Mouse (Mus musculus) cerebellum, postnatal 36 days (tissue): ENCODE measurements around the gene Cers4.

Experiments
- DNase-seq, 2 experiments: peaks; one replicate each; pipeline ENCODE4 v3.0.0; 2021 to 2022; ENCODE audit warnings: mixed read lengths in 2 of 2

The Cers4 gene

DNA sequence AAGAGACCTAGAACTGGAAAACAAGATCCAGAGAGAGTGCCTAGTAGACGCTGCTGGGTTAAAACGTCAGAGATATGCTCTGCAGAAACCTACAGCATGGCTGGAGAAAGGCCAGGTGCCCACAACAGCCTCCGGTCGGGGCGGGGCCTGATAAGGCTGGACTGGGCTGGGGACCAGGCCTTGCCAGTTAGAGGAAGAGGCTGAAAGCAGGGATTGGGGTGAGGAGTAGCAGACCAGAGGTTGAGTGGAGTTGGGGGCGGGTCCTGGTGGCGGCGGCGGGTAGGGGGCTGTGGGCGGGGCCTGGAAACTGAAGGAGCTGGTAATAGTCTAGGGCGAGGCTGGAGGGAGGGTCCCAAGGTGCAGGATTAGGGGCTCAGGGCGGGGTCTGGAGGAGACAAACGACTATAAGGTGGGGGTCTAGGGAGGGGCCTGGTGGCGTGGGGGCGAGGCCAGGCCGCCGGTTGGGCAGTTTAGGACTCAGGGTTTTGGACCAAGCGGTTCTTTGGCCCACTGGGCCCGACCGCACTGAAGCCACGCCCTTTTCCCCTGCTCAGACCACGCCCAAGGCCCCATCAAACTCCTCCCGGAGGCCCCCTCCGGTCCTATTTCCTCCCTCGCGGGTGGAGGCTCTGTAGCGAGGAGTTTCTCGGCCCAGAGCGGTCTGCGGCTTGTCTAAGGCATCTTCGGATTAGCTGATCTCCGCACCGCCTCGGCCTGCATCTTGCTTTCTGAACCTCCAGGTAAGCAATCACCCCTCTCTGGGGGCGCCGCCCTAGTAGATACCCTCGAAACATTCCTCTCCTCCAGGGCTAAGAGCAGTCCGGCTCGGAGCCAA lies at the start of gene Cers4:
TSS of gene Cers4 (plus strand) at position 176 of the 835 bp plus-strand sequence.
- DNase-seq = peak; percentile 77 to 81

DNA sequence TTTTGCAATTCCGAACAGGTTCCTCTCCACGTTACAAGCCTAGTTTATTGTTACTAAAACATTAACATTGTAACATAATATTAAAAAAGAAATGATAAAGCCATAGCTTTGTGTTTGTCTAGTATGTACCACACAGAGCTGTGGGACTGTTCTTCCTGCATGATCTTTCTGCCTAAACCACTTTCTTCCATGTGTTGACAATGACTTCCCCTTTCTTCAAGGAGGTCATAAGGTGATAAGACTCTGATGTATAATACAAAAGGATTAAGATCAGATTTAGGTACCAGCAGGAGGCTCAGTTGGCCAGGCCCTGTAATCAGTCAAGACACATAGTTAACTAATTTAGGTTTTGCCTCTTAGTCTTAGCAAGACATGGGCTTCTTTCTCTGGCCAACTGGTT lies 34.7 kb upstream of the Cers4 start:
- no peak for DNase-seq

DNA sequence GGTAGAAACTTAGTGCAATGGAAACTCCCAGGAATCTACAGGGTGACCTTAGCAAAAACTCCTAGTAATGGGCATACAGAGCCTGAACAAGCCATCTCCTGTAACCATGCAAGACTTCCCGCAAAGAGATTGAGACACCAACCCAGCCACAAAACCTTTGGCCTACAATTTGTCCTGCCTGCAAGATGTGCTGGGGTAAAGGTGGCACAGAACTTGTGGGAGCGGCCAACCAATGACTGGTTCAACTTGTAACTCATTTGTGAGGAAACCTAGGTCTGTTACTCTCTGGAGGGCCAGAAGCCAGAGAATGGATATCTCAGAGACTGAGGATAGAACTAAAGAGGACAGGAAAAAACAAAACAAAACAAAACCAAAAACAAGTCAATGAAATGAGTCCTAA lies 29.8 kb upstream of the Cers4 start:
- no peak for DNase-seq

GRCm38 (mm10) chr8:4474419-4475187 lies 18.2 kb upstream of the Cers4 start:
- DNase-seq = no peak

DNA sequence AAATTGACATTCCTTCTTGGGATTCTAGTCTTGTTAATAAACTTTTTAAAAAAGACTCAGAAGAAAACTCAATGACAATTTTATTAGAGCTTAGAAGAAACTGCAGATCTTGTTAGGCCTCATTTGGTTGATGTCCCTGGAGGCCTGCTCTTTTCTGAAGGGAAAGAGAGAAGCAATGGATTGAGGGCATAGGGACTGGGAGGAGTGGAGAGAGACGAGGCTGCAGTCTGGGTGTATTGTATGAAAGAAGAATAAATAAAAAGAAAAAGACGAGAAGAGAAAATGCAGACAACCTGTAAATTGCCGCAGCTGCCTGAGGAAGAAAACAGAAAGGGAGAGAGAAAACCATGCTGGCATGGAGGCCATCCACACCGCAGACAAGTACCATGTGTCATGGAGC lies 11.7 kb upstream of the Cers4 start:
- DNase-seq = no peak

GRCm38 (mm10) chr8:4481586-4481985 lies 11.2 kb upstream of the Cers4 start:
- DNase-seq = no peak

- no peak for DNase-seq
These were observed 10.3 kb upstream of the Cers4 start for GRCm38 (mm10) chr8:4482501-4482900.

- DNase-seq = peak in 1 of 2 experiments; percentile 14
These were observed 9.5 kb upstream of the Cers4 start for GRCm38 (mm10) chr8:4483330-4483729.

GRCm38 (mm10) chr8:4493686-4494440 lies 1.0 kb downstream of the Cers4 start:
- peak; percentile 66 to 74 for DNase-seq

DNA sequence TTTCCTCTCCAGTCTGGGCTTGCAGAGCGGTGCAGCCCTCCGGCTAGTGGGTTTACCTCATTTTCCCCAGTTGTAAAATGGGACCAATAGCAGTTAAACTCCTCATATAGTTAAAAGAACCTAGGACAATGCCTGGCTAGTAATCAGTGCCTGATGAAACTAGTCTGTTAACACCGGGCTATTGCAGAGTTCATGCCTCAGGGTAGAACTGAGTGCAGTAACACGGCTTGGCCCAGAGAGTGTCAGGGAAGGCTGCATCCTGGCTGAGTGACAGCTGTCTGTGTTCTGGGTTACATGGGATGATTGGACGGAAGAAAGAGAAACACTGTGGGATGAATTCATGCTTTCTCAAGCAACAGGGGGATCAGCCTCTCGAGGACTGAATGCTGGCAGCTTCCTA lies 3.1 kb downstream of the Cers4 start:
- DNase-seq = no peak

GRCm38 (mm10) chr8:4497610-4498009 lies 4.8 kb downstream of the Cers4 start:
- DNase-seq = no peak

GRCm38 (mm10) chr8:4505364-4505763 lies 12.5 kb downstream of the Cers4 start:
- no peak for DNase-seq

DNA sequence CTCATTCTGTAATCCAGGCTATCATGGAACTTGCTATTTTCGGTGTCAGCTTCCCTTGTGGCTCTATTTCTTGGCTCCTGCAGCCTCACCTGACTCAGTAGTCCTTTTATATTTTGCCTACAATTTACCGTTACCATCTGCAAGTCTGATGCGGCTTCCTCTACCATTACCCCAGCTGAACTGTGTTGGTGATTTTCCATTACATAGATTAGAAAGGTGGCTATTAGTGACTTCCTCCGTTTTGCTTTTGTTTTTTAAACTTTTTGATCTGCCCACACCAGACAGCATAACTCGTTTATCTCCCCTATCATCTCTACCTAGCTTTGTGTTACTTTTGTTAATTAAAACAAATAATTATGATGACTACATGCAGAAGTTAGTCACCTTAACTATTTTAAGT lies 14.7 kb downstream of the Cers4 start:
- DNase-seq = no peak

- DNase-seq = no peak
These were observed 18.0 kb downstream of the Cers4 start for GRCm38 (mm10) chr8:4510824-4511223.

DNA sequence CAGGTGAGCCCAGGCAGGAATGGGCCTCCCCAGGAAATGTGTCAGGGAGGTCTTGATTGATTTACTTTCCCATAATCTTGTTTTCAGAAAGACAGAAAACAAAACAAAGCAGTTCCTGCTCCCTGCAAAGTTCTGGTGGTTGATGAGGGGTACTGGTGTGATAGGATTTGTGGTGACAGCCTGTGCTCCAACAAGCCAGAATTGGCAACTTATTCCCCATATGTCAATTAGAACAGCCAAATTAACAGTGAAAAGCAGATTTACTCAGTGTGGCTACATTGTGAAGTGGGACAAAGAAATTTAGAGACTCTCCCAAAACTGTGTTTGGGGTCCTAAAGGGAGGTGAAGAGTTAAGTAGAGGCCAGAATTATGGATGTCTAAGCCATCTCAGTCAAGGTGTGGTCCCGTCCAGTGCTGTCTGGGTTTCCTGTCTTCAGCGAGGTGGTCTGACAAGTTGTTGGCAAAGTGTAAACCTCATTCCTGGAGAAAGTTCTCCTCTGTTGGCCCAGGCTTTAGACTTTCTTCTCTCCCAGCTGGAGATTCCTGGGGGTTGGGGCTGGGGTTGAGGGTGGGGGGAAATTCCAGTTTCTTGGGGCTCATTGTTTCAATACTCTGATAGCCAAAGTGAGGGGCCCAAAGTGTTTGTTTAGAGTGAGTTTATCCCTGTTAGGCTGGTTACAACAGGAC lies 18.7 kb downstream of the Cers4 start:
- DNase-seq = no peak

DNA sequence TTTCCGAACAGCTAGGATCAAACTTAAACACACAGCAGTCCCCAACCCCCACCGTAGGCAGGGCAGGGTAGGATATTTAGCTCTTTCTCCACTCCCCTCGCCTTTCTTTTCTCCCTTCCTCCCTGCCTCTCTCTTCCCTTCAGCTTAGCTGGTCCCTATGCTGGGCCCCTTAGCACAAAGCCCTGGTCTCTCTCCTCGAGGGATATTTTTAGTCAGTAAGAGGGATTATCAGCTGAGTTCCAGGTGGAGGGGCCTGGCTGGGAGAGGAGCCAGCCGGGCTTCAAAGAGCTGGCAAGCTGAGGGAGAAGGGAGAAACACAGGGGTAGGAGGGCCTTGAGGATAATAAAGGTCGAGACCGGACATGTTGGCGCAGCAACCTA lies 19.3 kb downstream of the Cers4 start:
- no peak for DNase-seq

GRCm38 (mm10) chr8:4516162-4516561 lies 23.3 kb downstream of the Cers4 start:
- peak; percentile 51 to 56 for DNase-seq

- no peak for DNase-seq
These were observed 28.6 kb downstream of the Cers4 start for GRCm38 (mm10) chr8:4521472-4521871.

GRCm38 (mm10) chr8:4523525-4523924 lies 30.7 kb downstream of the Cers4 start:
- DNase-seq = no peak
